Mouse (Mus musculus) cortical plate, adult 2 months (tissue): ENCODE data around the gene H2-M10.2.
A peak's percentile ranks its signal among the peaks of the same experiment; 100 is the strongest.

Source experiments
- CTCF ChIP-seq: fragments of 200-500 bp; IDR thresholded peaks from 2 replicates; pipeline ENCODE4 v1.5.1; 2011; ENCODE audit warnings: mild to moderate bottlenecking, control low read depth, low read length; ENCODE audit not compliant: insufficient read depth; ENCODE audit errors: extremely low read depth
- POLR2A ChIP-seq: fragments of 200-500 bp; IDR thresholded peaks from 2 replicates; pipeline ENCODE4 v1.6.1; 2011; ENCODE audit warnings: mild to moderate bottlenecking, low read length, control low read depth; ENCODE audit not compliant: insufficient read depth; ENCODE audit errors: extremely low read depth

- TF ChIP-seq POLR2A (peak; percentile 40; the same call in 1 of the 2 replicates), CTCF (no peak)
These were observed 28.9 kb upstream of the H2-M10.2 start for GRCm38 (mm10) chr17:36315041-36315688.
